8 mouse cellular contexts compared by ENCODE assay signal in genomic region chr7:58399651-58400050, GRCm38 (mm10).
DNase-seq lines count a peak whose midpoint lies in the region; ATAC-seq and TF ChIP-seq lines count a peak whose summit lies in the region.

No protein-coding gene starts in this region.

- peak overlapping the region; percentile 54 for H3K4me2 ChIP-seq in midbrain, postnatal 0 days (ENCODE audit: low read depth, low read length, poor library complexity, severe bottlenecking)

- no peaks in the 10 kb centered on the region for H3K9me3 ChIP-seq in embryonic facial prominence, embryonic 10.5 days
- no peaks in the 10 kb centered on the region for H3K9me3 ChIP-seq in midbrain, postnatal 0 days (ENCODE audit: low read length)

- peak overlapping the region; percentile 29 for H3K9ac ChIP-seq in midbrain, postnatal 0 days (replicated peaks; ENCODE audit: low read length, poor library complexity, severe bottlenecking)

- H3K4me1 ChIP-seq in embryonic facial prominence, embryonic 10.5 days, result peaks cover 13% of the 10 kb centered on the region
- no peaks in the 10 kb centered on the region for H3K4me1 ChIP-seq in midbrain, postnatal 0 days (ENCODE audit: insufficient read depth, low read length)

- ATAC-seq in inflammation-experienced regulatory T-cells, adult 6 months, result peak; percentile 18
- peak; percentile 32; the same call in 1 of the 2 replicates for ATAC-seq in midbrain, postnatal 0 days (ENCODE audit: low FRiP score)

- no peak for TF ChIP-seq CTCF in midbrain, postnatal 0 days (IDR thresholded peaks at IDR 0.05)

- no peaks in the 10 kb centered on the region for H3K27me3 ChIP-seq in embryonic facial prominence, embryonic 10.5 days (replicated peaks; ENCODE audit: low read depth, poor library complexity, severe bottlenecking)
- H3K27me3 ChIP-seq in midbrain, postnatal 0 days (ENCODE audit: insufficient read depth, low read length), result no peaks in the 10 kb centered on the region

- peak overlapping the region; percentile 63 for H3K4me3 ChIP-seq in embryonic facial prominence, embryonic 10.5 days
- peak overlapping the region; percentile 40 for H3K4me3 ChIP-seq in midbrain, postnatal 0 days (ENCODE audit: low read depth, low read length)

- 61% methylated on average over 5 of the region's 5 CpGs for WGBS in embryonic facial prominence, embryonic 10.5 days
- WGBS in midbrain, postnatal 0 days, result 11% methylated on average over 5 of the region's 5 CpGs

- H3K27ac ChIP-seq in embryonic facial prominence, embryonic 10.5 days (replicated peaks), result peak overlapping the region; percentile 76
- H3K27ac ChIP-seq in midbrain, postnatal 0 days (ENCODE audit: low read depth, low read length), result 0 out of 2 replicates have a peak overlapping the region, but pooled peaks have one; percentile 21

- H3K36me3 ChIP-seq in embryonic facial prominence, embryonic 10.5 days (replicated peaks), result no peaks in the 10 kb centered on the region
- H3K36me3 ChIP-seq in midbrain, postnatal 0 days (ENCODE audit: insufficient read depth, low read length), result no peaks in the 10 kb centered on the region

- peak; percentile 31 for DNase-seq in layer of hippocampus, adult 9-10 months (ENCODE audit: low spot score)
- DNase-seq in layer of hippocampus, postnatal 14 days (ENCODE audit: low spot score in 2 of 2), result no peak
- DNase-seq in embryonic facial prominence, embryonic 10.5 days (ENCODE audit: low spot score), result no peak
- peak; percentile 48 for DNase-seq in midbrain, postnatal 0 days (ENCODE audit: low spot score)
- DNase-seq in adrenal gland, postnatal 10 days, result no peak
- DNase-seq in left cerebral cortex, adult 8-10 months (ENCODE audit: low spot score in 2 of 2), result no peak
- no peak for DNase-seq in layer of hippocampus, adult 8-10 months (ENCODE audit: low spot score in 2 of 2)

Comparison
In these comparisons a context has a peak if more than half of its experiments do, and no peak if none do; other contexts are left out.
1. DNase-seq: peak in layer of hippocampus, adult 9-10 months (single experiment) and midbrain, postnatal 0 days (single experiment); none in layer of hippocampus, postnatal 14 days (0 of 2), embryonic facial prominence, embryonic 10.5 days (single experiment), adrenal gland, postnatal 10 days (single experiment), left cerebral cortex, adult 8-10 months (0 of 2) and layer of hippocampus, adult 8-10 months (0 of 2).